Mouse (Mus musculus): ENCODE data around the gene Usp19.

Usp19 gene

DNA sequence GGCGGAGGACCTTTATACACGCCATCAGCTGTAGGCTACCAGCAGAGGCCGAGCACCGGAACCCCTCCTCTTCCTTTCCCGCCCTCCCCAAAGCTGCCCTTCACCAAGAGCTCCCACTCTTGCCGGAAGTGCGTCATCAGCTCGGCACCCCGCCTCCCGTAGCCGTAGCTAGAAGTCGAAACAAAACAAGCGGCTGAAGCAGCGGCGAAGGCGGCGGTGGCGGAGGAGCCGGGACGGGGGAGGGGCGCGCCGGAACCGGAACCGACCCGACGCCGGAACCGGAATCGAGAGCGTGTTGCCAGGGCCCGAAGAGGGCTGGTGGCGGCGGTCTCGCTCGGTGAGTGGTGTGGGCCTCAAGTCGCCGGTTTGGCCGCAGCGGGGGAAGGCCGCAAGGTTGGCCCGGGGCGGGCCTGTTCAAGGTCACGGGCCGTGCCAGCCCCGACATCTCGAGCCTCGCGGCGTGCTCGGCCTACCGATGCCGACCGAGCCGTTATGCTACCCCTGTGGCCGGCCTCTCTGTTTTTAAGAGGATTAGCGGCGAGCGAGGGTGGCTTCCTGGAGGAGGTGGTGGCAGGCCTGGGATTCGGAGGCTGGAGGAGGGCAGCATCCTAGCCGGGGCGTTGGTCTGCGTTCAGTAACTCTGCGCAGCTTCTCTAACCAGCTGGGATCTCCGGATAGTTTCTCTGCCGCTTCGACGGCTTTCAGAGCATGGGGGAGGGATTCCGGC is at the start of gene Usp19:
Usp19 (plus strand) TSS at position 44 of the 727 bp plus-strand sequence.
- WGBS: under 1% methylated on average over 69 of the region's 69 CpGs

DNA sequence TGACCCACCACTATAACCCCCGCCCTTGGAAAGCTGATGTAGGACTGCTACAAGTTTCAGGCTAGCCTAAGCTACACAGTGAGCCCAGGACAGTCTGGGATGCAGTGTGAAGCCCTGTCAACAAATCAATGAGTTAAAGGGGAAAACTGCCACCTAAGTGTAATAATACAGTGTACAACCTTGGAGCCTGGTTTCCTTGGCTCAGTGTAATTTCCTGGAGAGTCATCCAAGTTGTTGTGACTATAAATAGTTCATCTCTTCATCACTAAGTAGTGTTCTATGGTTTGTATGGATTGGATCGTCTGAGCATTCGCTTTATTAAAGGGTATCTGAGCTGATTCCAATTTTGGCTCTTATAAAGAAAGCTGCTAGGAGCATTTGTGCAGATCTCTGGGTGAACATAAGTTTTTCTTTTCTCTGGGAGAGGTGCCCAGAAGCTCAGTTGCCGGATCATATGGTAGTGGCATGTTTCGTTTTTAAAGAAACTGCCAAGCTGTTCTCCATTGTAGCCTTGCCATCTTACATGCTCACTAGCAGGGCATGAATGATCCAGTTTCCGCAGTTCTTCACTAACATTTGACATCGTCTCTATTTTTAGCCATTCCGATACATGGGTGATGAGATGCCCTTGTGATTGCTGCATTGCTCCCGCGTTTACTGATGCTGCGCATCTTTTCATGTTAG is 49.0 kb upstream of the Usp19 start:
- WGBS: 34% methylated on average over 11 of the region's 11 CpGs

DNA sequence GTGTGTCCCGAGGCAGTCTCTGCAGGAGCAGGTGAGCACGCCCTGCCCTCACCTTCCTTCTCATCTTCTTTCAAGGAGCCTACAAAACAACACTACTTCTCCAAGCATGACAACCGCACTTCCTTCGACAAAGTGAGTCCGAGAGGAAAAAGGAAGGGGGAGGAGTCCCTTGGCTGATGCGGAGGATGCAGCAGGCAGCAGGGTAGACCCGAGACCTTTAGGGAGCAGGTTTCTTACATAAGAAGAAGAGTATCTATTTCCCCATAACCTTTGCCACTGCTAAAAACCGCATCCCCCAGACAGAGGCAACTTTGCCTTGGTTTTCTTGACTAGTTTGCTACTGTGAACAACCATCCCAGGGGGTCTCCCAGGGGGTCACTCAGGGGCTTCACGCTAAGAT is 45.3 kb upstream of the Usp19 start:
- WGBS: 83% methylated on average over 9 of the region's 9 CpGs

DNA sequence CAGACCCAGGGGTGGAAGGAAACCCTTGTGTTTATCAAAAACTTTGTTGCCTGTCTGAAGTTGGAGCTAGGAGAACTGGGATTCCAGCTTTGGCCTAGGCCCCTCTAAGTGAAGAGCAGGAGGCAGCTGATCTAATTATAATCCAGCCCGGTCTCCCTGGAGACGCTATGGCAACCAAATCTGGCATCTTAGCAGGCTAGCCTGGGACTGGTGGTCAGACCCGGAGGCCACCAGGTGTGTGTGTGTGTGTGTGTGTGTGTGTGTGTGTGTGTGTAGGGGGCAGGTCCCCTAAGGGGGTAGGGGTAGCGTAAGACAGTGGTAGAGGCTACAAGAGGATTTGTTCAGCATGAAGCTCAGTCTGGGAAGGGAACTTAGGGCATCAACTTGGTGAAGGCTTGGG is 40.5 kb upstream of the Usp19 start:
- WGBS: 30% methylated on average over 4 of the region's 4 CpGs

GRCm38 (mm10) chr9:108450292-108451169 is 39.9 kb upstream of the Usp19 start:
- 50% methylated on average over 21 of the region's 21 CpGs for WGBS

- 86% methylated on average over 6 of the region's 6 CpGs for WGBS
Observed at GRCm38 (mm10) chr9:108451170-108451493, 39.3 kb upstream of the Usp19 start.

DNA sequence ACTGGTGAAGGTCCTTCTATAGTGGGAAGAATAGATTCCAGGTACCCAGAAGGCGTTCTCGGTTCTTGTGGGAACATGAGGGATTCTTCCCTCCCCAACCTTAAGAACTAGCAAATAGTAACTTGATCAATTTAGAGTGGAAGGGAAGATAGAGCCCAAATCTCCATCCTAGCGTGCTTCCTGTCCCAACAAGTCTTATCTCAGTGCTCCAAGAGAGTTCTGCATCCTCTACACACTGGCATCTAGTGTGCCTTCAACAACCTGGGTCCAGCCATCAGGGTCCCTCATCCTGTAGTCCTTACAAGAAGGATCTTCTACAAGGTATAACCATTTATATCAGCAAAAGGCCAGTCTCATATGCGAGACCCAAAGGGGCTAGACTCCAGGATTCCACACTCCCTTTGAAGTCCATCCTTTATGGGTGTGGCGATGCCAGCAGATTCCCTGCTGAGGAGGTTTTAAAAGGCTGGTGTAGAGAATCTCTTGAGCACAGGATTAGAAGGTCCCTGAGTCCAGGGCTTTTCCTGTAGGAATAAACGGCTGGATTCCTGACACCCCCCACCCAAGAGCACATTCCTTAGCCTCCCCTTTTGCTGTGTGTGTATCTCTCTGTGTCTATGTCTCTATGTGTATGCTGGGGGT is 38.8 kb upstream of the Usp19 start:
- WGBS: 51% methylated on average over 6 of the region's 6 CpGs

- WGBS: under 1% methylated on average over 40 of the region's 40 CpGs
Observed at GRCm38 (mm10) chr9:108452291-108452906, 38.0 kb upstream of the Usp19 start.

DNA sequence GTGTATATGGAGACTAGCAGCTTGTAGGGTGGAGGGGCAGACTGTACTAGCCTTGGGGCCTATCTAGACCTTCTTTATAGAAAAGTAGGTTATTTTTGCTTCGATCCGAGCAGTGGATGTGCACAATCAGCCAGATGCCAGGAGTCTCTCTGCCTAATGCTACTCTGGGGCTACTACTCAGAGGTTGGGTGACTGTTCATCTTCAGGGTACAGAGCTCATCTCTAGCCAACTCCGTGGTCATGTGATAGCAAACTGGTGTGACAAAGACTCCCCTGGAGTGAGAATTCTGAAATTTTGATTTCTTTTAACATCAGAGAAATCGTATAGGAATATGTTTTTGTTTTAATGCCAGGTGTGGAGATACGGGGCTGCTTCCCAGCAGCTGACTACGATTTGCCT is 37.5 kb upstream of the Usp19 start:
- 25% methylated on average over 6 of the region's 6 CpGs for WGBS

DNA sequence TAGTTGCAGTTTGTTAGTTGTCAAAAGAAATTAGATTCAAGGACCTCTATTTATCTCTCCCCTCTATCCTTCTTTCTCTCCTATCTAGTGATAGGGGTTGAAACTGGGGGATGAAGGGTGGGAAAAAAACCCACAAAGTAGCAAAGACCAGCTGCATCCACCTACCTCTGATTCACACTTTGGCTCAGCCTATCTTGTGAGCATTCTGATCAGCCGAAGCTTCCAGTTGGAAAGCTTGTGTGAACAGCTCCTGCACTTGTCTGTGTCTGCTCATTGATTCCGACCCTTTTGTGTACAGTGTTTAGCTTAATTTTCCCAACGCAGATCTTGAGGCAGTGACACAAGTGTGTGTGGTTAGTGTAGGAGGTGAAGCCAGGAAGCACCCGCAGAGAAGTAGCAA is 36.9 kb upstream of the Usp19 start:
- 29% methylated on average over 4 of the region's 4 CpGs for WGBS

DNA sequence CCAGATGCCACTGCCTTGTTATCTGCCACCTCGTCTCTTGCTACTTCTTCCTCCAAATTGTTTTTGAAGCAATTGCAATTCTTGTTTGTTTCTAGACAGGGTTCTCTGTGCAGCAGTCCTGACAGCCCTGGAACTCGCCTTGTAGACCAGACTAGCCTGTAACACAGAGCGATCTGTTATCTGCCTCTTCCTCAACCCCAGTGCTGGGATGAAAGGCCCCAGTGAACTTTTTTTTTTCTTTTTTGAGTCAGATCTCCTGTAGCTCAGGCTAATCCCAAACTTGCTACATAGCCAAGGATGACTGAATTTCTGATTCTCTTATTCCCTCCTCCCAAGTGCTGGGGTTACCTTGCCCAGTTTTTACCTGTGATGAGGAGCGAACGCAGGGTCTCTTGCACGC is 36.0 kb upstream of the Usp19 start:
- 81% methylated on average over 6 of the region's 6 CpGs for WGBS

DNA sequence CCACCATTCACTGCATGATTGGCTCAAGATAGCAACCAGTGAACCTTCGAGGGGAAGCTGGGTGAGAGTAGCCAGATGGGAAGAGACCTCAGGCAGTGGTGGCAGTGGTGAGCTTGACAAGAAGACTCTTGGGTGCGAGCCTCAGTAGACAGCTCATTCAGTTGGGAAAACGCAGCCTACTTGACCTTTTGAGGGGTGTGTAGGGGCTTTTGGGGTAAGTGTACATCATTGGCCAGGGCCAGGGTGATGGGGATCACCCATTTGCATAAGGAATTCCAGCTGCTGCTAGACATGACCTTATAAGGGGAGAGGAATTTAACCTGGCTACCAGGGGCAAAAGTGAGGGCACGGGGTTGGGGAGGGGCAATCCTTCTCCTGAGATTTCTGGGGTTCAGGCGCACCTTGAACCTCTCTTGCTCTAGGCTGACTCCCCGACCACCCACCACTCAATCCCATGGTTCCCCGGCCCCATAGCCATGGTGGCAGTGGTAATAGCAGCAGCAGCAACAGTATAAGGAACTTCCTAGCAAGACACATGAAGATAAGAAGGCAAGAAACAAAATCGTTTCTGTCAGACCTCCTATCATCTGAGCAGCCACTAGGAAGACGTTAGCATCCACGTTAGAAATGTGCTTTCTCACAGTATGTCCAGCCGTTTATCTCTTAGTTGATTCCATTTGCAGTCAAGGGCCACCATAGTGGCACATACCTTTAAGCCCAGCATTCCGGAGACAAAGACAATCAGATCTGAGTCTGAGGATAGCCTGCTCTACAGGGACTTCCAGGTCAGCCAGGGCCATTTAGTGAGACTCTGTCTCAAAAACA is 34.4 kb upstream of the Usp19 start:
- WGBS: 82% methylated on average over 12 of the region's 12 CpGs

DNA sequence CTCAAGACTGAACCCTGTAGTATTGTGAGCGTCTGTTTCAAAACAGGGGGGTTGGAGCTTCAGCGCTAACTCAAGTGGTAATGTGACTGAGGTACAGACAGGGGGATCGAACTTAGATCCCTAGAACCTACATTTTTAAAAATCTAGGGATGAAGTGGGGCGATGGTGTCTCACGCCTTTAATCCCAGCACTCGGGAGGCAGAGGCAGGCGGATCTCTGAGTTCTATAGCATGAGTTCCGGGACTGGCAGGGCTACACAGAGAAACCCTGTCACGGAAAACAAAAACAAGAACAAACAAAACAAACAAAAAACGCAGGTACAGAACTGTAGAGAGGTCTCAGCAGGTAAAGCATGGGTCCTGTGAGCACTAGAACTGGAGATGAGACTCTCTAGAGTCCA is 33.4 kb upstream of the Usp19 start:
- 90% methylated on average over 10 of the region's 10 CpGs for WGBS

DNA sequence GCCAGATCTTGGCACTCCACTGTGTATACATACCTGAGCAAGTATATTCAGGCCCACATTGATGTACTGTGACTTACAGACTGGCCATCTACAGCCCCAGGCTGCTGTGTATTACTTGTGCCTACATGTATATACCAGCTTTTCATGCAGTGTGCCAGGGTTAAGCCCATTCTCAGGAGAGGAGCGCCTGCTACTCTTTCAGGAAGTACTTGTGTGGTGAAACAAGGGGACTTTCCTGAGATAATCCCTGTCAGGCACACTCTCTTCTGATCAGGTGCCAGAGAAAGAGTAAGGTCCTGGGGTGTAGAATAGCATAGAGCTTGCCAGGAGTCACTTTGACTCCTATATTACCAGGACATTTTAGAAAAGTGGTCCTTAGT is 30.5 kb upstream of the Usp19 start:
- WGBS: 80% methylated on average over 1 of the region's 1 CpGs

DNA sequence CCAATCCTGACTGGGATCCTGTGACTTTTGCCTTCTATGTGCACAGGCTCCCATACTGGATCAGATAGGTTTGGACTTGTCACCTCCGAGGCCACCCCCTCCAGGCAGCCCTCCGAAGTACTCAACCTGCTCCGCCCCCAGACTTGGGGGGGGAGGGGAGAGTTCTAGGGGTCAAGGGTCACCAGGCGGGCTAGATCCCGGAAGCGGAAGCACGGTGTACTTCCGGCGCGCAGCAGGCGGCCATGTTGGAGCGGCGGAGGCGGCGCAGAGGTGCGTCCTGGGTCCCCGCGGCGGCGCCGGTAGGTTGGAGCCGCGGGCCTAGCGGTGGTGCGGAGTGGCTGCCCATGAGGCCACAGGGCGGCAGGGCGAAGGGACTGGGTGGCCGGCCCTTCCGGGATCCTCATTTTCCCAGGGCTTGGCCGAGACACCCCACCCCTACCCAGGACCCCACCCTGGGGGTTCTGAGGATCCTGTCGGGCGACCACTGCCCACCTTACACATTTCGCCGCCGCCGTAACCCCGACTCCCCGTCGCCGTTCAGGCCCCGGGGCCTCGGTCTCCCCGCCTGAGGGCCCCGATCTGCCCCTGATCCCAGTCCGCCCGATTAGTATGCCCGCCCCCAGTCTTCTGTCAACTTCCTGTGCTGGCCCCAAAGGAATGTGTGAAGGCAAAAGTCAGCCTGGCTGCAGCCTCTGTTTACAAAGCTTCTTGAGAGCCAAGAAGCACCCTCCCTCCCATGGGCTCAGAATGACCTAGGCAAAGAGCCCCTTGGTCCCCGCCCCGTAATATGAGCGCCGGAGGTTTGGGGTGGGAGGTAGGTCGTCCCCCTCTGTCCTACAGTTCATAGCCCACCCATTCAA is 29.9 kb upstream of the Usp19 start, which contains the start of gene Ccdc71:
Ccdc71 (plus strand) TSS at position 209 of the 860 bp plus-strand sequence.
- WGBS: under 1% methylated on average over 52 of the region's 52 CpGs

DNA sequence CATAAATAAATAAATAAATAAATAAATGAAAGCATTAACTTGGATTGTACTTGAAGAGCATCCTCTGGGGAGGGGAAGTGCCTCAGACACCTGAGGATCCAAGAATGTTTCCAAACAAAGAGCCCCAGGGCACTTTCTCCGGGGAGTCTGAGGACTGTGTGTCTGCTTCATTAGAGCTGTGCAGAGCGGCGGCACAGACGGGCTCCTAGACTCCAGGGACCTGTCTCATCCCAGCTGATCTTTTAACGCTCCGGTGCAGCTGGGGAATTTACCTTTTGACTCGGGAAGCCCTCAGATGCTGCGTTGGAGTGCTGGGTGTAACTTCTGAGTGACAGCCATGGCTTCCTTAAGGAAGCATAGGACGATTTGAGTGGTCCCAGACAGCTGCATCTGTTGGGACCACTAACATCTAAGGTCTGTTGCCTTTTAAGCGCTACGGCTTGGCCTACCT is 29.2 kb upstream of the Usp19 start, which contains the start of gene Klhdc8b:
Klhdc8b (minus strand) TSS at position 401 of the 451 bp plus-strand sequence.
- 21% methylated on average over 11 of the region's 11 CpGs for WGBS

DNA sequence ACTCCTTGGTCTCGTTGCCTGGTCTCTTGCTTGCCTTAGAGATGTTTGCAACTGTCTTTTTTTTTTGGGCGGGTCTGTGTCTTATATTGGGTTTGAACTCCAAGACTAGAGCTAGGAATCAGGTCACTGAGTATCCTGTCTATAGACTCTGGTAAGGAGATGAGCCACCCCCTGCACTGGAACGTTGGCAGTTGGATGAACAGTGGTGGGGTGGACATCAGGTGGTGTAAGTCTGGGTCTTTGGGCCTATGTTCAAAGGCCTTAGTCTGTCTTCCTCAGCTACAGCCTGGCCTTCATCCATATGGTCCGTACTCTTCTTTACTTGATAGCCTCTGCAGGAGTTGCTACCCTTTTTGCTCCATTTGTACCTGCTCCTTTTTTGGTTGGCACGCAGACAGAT is 28.7 kb upstream of the Usp19 start:
- 82% methylated on average over 5 of the region's 5 CpGs for WGBS

GRCm38 (mm10) chr9:108462192-108462591 is 28.2 kb upstream of the Usp19 start:
- 69% methylated on average over 10 of the region's 10 CpGs for WGBS

DNA sequence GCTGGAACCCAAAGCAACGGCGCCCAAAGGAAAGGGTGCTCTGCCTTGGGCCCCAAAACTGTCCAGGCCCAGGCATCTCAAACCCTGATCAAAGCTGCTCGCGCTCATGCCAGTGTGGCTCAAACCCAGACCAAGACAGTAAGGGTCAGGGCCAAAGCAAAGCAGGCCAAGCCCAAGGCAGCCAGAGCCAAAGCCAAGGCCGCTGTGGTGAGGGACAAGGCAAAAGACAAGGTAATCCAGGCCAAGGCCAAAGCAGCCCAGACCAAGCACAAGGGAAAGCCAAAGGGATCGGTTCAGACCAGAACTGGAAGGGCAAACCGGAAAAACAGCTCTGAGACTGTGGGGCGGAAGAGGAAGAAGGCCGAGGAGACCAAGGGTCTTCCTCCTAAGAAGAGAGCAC is 26.7 kb upstream of the Usp19 start:
- 96% methylated on average over 9 of the region's 9 CpGs for WGBS

DNA sequence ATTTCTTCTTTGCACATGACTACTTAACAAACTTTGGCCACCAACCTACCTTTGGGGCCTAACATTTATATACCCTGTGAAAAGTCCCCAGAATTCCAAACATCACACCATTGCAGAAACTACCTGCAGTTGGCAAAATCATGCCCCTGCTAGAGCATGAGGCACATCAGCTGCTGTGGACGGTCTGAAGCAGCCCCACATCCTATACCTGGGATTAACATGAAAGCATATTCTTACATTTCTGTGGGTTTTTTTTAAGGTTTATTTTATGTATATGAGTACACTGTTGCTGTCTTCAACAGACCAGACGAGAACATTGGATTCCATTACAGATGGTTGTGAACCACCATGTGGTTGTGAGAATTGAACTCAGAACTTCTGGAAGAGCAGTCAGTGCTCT is 24.2 kb upstream of the Usp19 start:
- 95% methylated on average over 2 of the region's 2 CpGs for WGBS
